Mouse (Mus musculus): ENCODE results near the gene Bsg.

DNA sequence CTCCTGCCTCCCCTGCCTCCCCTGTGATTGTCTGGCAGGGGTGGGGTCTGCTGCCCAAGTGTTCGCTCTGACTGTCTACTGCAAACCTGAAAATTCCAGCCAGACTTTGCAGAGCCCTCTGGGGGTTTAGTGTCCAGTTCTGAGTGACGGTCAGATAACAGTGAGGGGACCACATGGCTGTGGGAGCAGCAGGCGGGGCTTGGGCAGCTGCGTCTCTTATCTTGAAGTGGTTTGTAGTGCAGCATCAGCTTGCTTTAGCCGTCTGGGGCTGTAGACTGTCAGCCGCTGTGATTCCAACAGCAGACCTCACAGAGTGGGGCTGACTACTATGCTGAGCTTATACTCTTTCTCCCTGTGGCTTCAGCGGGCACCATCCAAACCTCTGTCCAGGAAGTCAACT lies 5.0 kb downstream of the Bsg start:
- TF ChIP-seq ZNF384 (IDR thresholded peaks at IDR 0.05; ENCODE audit: low read depth, low read length), result no peak
- TF ChIP-seq CHD2 (IDR thresholded peaks at IDR 0.05; ENCODE audit: low read depth, low read length), result no peak
